Mouse (Mus musculus) left cerebral cortex, adult 9 months (tissue): ENCODE results near the gene Prr23a2.

Source experiments
- DNase-seq, 2 experiments: peaks; one replicate each; pipeline ENCODE4 v3.0.0; 2022; ENCODE audit warnings: low spot score in 2 of 2

The Prr23a2 gene

DNA sequence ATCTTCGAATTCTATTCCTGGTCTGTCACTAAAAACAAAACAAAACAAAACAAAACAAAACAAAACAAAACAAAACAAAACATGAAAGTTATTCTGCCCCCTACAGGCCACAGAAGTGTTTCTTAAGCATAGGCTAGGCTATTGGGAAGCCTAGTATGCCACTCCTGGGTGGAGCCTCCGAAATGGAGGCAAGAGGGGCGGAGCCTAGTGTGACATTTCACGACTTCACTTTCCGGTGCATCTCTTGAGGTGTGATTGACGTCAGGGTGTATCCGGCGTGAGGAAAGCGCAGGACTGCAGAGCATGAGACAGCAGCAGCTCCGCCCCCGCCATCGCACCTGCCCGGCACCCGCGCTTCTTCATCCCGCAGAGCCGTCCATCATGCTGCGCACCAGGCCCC lies at the start of gene Prr23a2:
Prr23a2 (plus strand) TSS at position 285 of the 400 bp plus-strand sequence.
- no peak for DNase-seq

- no peak for DNase-seq
These were observed 48.7 kb upstream of the Prr23a2 start for GRCm38 (mm10) chr9:98807631-98808030.

DNA sequence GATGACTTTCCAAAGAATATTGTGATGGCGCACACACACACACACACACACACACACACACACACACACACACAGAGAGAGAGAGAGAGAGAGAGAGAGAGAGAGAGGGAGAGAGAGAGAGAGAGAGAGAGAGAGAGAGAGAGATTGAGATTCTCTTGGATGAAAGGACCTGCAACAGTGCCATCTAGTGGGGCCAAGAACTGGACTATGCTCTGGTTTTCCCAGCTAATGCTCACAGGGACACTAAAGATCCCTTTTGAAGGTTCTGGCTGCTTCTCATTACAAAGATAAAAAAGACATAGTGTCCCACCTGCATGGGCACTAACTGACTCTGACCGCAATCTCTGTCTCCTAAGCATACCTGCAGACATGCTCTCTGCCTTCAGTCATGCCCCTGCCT lies 46.8 kb upstream of the Prr23a2 start:
- peak in 1 of 2 experiments; percentile 59 for DNase-seq

- no peak for DNase-seq
These were observed 40.2 kb upstream of the Prr23a2 start for GRCm38 (mm10) chr9:98816066-98816465.

GRCm38 (mm10) chr9:98817592-98817991 lies 38.7 kb upstream of the Prr23a2 start:
- no peak for DNase-seq

DNA sequence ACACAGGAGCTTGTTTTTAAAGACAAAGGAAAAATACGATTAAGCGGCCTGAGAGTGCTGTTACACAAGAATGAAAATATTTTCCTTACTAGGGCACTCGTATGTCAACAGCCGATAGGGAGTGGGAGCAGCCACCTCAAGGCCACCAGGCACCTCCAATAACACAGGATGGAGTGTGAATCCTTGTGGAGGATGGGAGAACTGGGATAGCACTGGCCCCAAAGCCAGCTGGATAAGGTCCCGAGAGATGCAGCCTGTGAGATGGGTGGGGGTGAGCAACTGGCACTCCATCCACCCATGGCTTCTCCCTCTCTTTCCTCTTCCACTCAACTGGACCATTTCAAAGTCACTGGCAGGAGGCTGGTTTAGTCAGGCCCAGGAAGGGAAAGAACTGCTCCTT lies 37.3 kb upstream of the Prr23a2 start:
- DNase-seq = no peak

GRCm38 (mm10) chr9:98819481-98819880 lies 36.8 kb upstream of the Prr23a2 start:
- DNase-seq = no peak

GRCm38 (mm10) chr9:98820461-98820860 lies 35.8 kb upstream of the Prr23a2 start:
- no peak for DNase-seq

DNA sequence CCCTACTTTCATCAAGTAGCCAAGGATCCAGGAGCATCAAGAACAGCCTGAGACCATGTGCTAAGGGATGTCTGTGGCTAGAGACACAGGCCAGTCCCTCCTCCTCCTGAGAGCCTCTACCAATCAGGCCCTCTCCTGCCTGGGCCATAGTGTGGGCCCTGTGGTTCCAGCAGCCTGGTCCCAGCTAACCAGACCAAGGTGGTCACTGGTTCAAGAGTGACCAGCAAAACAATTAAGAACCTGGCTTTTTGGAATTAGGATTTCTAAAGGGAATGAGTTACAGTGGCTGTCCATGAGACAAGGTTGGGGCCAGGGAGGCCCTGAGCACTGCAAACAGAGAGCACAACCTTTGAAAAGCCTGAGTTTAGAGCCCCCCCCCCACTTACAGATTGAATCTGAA lies 35.2 kb upstream of the Prr23a2 start:
- DNase-seq = no peak

DNA sequence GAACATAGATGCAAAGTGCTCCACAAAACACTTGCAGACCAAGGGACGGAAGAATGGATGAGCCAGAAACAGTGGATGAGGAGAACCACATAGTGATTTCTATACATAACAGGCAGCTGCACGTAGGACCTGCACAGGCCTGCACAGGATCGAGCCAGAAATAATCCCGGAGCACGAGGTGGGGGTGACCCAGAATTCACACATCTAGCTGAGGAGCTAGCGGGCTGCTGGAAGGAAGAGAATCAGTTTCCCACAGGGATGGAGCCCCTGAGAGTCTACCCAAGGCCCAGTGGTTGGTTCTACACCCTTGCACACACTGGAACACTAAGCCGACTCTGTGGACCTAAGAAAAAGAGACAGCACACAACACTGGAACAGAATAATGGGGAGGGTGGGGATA lies 32.5 kb upstream of the Prr23a2 start:
- DNase-seq = no peak

- DNase-seq = no peak
These were observed 26.8 kb upstream of the Prr23a2 start for GRCm38 (mm10) chr9:98829508-98829907.

GRCm38 (mm10) chr9:98837537-98838074 lies 18.7 kb upstream of the Prr23a2 start:
- DNase-seq = no peak

DNA sequence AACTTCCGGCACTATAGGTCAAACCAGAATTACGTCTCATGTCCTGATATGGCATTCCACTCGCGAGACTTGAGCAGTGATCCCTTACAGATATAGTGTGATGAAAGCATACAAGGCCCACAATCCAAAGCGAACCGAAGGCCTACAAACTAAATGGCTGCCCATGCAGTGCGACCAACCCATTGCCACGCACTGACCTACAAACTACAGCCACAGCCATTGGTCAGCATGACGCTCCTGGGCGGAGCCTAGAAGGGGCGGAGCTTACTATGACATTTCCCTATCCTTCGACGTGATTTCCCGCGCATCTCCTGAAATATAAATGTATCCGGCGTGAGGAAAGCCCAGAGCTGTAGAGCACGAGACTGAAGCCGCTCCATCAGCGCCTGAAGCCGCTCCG lies 14.2 kb upstream of the Prr23a2 start, which contains the start of gene Prr23a1:
Prr23a1 (plus strand) TSS at position 387 of the 400 bp plus-strand sequence.
- no peak for DNase-seq

DNA sequence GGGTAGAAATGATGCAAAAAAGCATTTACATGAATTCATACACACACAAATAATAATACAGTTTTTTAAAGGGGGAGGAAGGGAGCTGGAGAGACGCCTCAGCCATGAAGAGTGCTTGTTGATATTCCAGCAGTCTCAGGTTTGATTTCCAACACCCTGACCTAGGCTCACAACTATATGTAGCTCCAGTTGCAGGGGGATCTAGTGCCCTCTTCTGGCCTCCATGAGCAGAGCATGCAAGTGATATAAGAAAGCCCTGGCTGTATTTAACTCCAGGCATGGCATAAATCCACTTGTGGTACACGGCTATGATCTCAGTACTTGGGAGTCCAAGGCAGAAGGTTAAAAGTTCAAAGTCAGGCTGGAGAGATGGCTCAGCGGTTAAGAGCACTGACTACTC lies 7.2 kb downstream of the Prr23a2 start:
- DNase-seq = no peak

- no peak for DNase-seq
These were observed 8.3 kb downstream of the Prr23a2 start, which contains the start of gene Prr23a3 for GRCm38 (mm10) chr9:98864571-98864970. Gene Prr23a3 (plus strand): TSS chr9:98864767.

GRCm38 (mm10) chr9:98901486-98901885 lies 45.2 kb downstream of the Prr23a2 start:
- DNase-seq = no peak

GRCm38 (mm10) chr9:98902819-98903218 lies 46.5 kb downstream of the Prr23a2 start, which contains the start of gene 7420426K07Rik:
Gene 7420426K07Rik (plus strand): TSS chr9:98903119.
- no peak for DNase-seq
